Mouse (Mus musculus) splenic B cell, adult 2 months (primary cell): ENCODE data around the gene 4833439L19Rik.
A peak's percentile ranks its signal among the peaks of the same experiment; 100 is the strongest.

Experiments used
- DNase-seq: peaks from one replicate; pipeline ENCODE4 v3.0.0-alpha.2; 2011; ENCODE audit warnings: low read depth, low spot score
- H3K27me3 ChIP-seq: 2 replicates; pipeline ENCODE4 v1.6.1; 2012; ENCODE audit warnings: mild to moderate bottlenecking, low read length, moderate library complexity, mixed read lengths; ENCODE audit not compliant: control insufficient read depth, poor library complexity, insufficient read depth, severe bottlenecking
- H3K36me3 ChIP-seq: 2 replicates; pipeline ENCODE4 v1.6.1; 2012; ENCODE audit warnings: mild to moderate bottlenecking, low read length, moderate library complexity, mixed read lengths; ENCODE audit not compliant: control insufficient read depth, poor library complexity, insufficient read depth, severe bottlenecking

Gene 4833439L19Rik

DNA sequence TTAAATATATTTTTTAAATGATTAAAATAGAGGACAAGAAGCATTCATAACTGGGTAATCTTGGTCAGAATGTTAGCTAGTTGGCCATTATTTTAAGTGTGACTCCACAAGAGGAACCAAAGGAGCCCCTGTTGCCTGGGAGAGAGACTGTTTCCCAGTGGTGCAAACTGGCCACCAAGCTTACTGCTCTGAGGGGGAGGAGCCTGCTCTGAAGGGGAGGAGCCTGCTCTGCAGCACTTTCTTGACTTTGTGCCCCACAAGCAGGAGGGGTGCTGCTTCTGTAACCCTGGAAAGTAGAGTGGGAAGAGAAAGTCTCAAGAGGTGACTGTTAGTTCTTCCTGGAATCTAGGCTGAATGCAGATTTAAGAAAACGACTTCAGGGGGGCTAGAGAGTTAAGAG, 4.0 kb upstream of the 4833439L19Rik start:
- H3K27me3 ChIP-seq = no peaks in the 10 kb centered on the region
- H3K36me3 ChIP-seq = no peaks in the 10 kb centered on the region
- no peak for DNase-seq

DNA sequence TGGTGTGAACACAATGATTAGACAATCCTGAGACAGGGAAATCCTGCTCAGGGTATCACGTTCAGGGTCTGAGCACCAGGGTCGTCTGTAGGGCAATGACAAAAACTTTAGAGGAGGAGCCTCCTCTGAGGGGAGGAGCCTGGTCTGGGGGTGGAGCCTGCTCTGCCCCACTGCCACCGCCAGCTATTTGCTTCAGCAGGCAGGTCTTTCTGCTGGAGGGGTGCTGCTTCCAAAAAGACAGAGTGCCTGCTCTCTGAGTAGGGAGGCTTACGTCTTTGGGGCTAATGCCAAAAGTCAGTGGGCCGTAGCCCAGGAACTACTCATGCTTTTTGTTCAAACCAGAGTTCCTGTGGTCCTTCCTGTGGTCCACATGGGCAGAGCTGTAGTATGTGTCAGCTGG, 3.1 kb upstream of the 4833439L19Rik start:
- no peaks in the 10 kb centered on the region for H3K36me3 ChIP-seq
- peak; percentile 18 for DNase-seq

DNA sequence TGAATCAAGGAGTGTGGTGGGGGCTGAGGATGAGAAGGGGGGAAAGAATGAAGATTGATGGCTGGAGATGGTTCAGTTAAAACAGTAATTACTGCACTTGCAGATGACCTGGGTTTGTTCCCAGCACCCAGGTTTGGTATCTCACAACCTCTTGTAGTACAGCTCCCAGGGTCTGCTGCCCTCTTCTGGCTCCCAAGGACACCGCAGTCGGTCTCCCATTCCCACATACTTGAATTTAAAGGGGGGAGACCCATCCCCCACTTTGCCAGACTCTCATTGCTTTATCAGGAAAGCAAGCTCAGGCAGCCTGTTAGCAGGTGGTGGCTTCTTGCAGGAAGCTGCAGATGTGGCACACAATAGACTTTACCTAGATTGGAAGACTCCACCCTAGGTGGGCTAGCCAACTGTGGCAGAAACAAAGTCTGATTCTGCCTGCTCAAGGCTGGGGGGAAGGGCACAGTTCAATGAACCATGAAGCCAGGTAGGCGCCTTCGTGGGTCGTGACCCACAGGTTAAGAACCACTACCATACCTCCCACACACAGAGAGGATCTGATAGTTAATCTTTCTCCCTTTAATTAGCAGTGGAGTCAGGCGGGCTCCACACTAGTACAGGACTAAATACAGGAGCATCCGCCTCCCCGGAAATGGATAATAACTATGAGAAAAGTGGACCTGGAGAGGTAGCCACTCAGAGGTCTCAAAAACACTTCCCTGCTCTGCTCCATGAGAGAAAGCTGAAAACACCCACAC, 535 bp upstream of the 4833439L19Rik start:
- no peaks in the 10 kb centered on the region for H3K27me3 ChIP-seq
- DNase-seq = peak; percentile 24
- H3K36me3 ChIP-seq = no peaks in the 10 kb centered on the region; the same call in 1 of the 2 replicates

More for the DNA sequence above, 3.1 kb upstream of the 4833439L19Rik start:
- H3K27me3 ChIP-seq = no peaks in the 10 kb centered on the region

DNA sequence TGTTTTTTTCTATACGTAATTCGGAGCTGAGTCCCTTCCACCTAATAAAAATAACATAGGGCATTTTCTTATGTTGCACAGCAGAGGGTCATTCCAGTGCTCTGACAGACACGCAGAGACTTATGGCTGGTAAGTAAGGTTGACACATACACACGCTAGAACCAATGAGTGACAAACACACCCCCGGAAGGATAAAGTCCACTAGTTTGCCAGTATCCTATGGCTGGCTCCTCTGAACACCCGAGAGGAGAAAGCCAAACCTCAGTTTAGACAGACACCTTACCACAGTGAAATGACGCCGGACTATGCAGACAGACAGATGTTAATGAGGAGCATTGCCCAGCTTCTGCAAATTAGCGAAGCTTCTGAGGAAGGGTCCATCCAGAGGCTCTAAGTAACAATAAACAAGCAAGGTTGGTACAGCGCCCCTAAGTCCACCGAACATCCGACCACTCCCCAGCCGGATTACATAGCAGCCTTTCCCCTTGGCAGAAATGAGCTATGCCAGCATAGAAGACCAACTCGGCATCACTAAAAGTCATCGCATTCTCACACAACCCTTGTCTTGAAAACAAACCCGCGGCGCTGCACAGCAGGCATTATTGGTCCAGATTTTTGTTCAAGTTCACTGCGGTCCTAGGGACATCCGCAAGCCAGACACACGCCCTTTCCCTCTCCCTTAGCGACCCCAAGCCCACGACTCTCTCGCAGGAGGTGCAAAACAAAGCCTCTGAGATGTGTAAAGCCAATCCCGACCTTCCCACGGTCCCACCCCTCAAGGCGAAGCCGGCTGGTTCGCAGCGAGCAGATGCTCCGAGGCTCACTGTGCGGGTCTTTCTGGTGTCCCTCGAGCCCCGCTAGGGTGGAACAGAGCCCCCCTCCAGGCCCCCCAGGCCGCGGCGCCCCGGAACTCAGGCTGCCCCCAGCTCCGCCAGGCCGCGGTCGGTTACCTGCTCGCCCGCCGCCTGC, 719 bp downstream of the 4833439L19Rik start:
- H3K36me3 ChIP-seq = no peaks in the 10 kb centered on the region; the same call in 1 of the 2 replicates
- no peaks in the 10 kb centered on the region for H3K27me3 ChIP-seq
- peak; percentile 17 for DNase-seq

DNA sequence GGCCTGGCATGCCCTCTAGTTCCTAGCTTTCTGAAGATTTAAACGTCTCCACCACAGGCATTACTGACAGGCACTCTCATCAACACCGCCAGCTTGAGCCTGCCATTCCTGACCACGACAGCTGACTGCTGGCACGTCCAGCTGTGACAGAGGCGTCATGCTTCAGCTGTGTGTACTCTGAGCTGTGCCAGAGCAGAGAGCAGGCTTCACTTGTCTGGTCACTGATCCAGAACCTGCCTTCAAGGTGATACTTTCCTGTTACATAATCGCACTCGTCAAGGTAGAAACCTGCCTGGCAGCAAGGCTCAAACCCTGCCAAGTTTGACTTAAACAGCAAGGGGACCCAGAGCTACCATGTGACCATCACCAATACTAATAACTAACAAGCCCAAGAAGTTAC, 2.7 kb downstream of the 4833439L19Rik start:
- no peaks in the 10 kb centered on the region for H3K27me3 ChIP-seq
- peaks cover 3% of the 10 kb centered on the region for H3K36me3 ChIP-seq
- peak; percentile 36 for DNase-seq

DNA sequence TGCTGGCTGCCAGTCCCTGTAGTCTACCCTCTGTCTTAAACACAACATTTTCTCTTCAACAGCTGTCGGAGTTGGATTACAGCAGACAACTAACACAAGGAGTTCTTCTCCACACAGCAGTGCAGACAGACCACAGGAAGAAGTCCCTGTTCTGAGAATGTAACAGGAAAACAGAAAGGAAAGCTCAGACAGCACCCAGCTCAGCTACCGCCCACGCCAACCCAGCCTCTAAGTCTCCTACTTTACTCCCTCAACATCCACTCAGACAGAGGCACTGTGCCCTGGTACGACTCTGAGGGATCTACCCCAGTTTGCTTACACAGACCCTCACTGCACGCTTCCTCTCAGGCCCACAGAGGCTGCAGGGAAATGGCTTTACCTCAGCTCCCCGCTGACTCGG, 4.6 kb downstream of the 4833439L19Rik start:
- Histone ChIP-seq H3K36me3 (peaks cover 6% of the 10 kb centered on the region), H3K27me3 (no peaks in the 10 kb centered on the region)
- no peak for DNase-seq

GRCm38 (mm10) chr13:54559656-54560055, 5.6 kb downstream of the 4833439L19Rik start:
- Histone ChIP-seq H3K27me3 (no peaks in the 10 kb centered on the region), H3K36me3 (peaks cover 6% of the 10 kb centered on the region)
- DNase-seq = no peak

DNA sequence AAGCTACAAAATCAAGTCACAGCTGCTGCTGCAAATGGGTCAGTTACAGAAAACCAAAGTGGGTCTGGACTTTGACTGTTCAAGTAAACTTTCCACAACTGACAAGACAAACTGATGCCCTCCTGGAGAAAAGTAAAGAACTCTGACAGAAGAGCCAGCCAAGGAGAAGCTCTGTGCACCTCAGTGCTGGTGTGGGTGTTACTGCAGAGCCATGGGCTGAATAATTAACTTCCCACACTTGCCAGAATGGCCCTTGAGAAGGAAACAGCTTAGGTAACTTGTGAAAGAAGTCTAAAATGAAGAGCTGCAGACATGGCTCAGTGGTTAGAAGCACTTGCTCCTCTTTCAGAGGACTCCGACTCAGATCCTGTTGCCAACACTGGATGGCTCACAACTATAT, 7.6 kb downstream of the 4833439L19Rik start:
- no peak for DNase-seq
- peaks cover 6% of the 10 kb centered on the region for H3K36me3 ChIP-seq
- H3K27me3 ChIP-seq = no peaks in the 10 kb centered on the region

GRCm38 (mm10) chr13:54556796-54557195, 8.4 kb downstream of the 4833439L19Rik start:
- DNase-seq = no peak
- peaks cover 8% of the 10 kb centered on the region for H3K36me3 ChIP-seq
- H3K27me3 ChIP-seq = no peaks in the 10 kb centered on the region

- DNase-seq = no peak
These were observed 9.1 kb downstream of the 4833439L19Rik start for GRCm38 (mm10) chr13:54556176-54556575.

DNA sequence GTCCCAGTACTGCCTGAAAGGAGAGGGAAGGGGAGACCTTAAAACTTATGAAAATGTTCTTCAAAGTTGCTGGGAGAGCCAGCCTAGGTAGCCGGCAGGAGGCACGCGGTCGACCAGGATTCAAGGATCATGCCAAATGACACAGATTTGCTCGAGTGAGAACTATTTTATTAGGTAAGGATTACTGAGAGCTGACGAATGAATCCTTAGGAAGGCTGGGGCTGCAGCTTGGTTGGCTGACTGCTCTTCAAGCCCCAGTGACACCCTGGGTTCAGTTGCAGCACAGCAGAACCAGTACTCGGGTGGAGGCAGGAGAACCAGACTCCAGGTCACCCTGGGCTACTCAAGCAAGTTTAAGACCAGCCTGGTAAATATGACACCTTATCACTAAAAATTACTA, 17.2 kb downstream of the 4833439L19Rik start:
- no peaks in the 10 kb centered on the region for H3K27me3 ChIP-seq
- peaks cover 9% of the 10 kb centered on the region; the same call in 1 of the 2 replicates for H3K36me3 ChIP-seq
- no peak for DNase-seq

More at GRCm38 (mm10) chr13:54556176-54556575, 9.1 kb downstream of the 4833439L19Rik start:
- Histone ChIP-seq H3K36me3 (peaks cover 8% of the 10 kb centered on the region), H3K27me3 (no peaks in the 10 kb centered on the region)

GRCm38 (mm10) chr13:54532134-54532533, 33.1 kb downstream of the 4833439L19Rik start:
- Histone ChIP-seq H3K27me3 (no peaks in the 10 kb centered on the region), H3K36me3 (0 out of 2 replicates have a peak, but pooled peaks cover 2% of the 10 kb centered on the region)
- DNase-seq = peak; percentile 11

- DNase-seq = no peak
- peaks cover 2% of the 10 kb centered on the region; the same call in 1 of the 2 replicates for H3K36me3 ChIP-seq
- no peaks in the 10 kb centered on the region for H3K27me3 ChIP-seq
These were observed 38.1 kb downstream of the 4833439L19Rik start for GRCm38 (mm10) chr13:54527140-54527539.

GRCm38 (mm10) chr13:54521181-54521580, 44.1 kb downstream of the 4833439L19Rik start:
- H3K36me3 ChIP-seq = no peaks in the 10 kb centered on the region; the same call in 1 of the 2 replicates
- H3K27me3 ChIP-seq = no peaks in the 10 kb centered on the region
- DNase-seq = no peak

DNA sequence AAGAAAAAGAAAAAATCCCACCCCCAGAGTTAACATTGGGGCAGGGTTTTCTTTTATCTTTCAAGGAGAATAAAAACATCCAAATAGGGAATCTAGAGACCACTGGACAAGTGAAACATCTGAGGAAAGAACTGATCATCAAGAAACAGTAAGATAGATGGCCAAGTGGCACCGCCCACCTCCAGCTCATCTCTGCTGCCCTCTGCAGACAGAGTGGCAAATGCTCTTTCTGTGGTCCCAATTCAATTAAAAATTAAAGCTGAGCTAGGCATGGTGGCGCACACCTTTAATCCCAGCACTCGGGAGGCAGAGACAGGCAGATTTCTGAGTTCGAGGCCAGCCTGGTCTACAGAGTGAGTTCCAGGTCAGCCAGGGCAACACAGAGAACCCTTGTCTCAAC, 45.0 kb downstream of the 4833439L19Rik start:
- peaks cover 3% of the 10 kb centered on the region; the same call in 1 of the 2 replicates for H3K36me3 ChIP-seq
- DNase-seq = peak; percentile 72
- H3K27me3 ChIP-seq = no peaks in the 10 kb centered on the region
